Mouse (Mus musculus) embryonic stem cell, embryonic (primary cell): ENCODE data around the gene BC049352.

Source experiments
- CTCF ChIA-PET, 4 experiments: fragments of 300-600 bp in 2 of 4; fragments of 350-600 bp in 2 of 4; sonication (Branson Sonifier 250); formaldehyde crosslinking; loops; one replicate each; lab custom pipeline; 2022; ENCODE audit warnings: inconsistent platforms in 2 of 4; lab: Charles Lee
- POLR2A ChIA-PET, 4 experiments: fragments of 300-600 bp in 2 of 4; fragments of 350-600 bp in 2 of 4; sonication (Branson Sonifier 250); formaldehyde crosslinking; loops; one replicate each; lab custom pipeline; 2022; ENCODE audit warnings: antibody characterized with exemption in 4 of 4, inconsistent platforms in 1 of 4; lab: Charles Lee

The BC049352 gene

GRCm38 (mm10) chr9:45259065-45259464 lies 77.3 kb downstream of the BC049352 start:
- ChIA-PET POLR2A (interaction anchor here in 2 of 4 experiments (0.6 to 1.1 kb wide), 2 partner anchors 8 to 136 kb away, joined by 3 to 4 read pairs; no protein-coding TSS in a partner anchor), CTCF (interaction anchor here in 3 of 4 experiments (0.6 to 4.9 kb wide), 3 partner anchors 129 to 236 kb away, joined by 3 to 15 read pairs (median 3); no protein-coding TSS in a partner anchor)

GRCm38 (mm10) chr9:45261466-45261865 lies 79.7 kb downstream of the BC049352 start:
- ChIA-PET POLR2A (interaction anchor here in 1 of 4 experiments (0.6 kb wide), 1 partner anchor 303 kb away, joined by 3 read pairs; no protein-coding TSS in a partner anchor), CTCF (no interaction called here)

GRCm38 (mm10) chr9:45261872-45262271 lies 80.1 kb downstream of the BC049352 start:
- CTCF ChIA-PET: no interaction called here
- POLR2A ChIA-PET: interaction anchor here in 1 of 4 experiments (0.7 kb wide), 1 partner anchor 14 kb away, joined by 3 read pairs; no protein-coding TSS in a partner anchor

- POLR2A ChIA-PET: interaction anchor here (0.6 to 2.0 kb wide), 5 partner anchors 8 to 923 kb away, joined by 3 to 8 read pairs (median 3); partner anchors contain the start of gene Hmbs (in 1 of the 4)
- CTCF ChIA-PET: interaction anchor here in 2 of 4 experiments (0.8 to 1.1 kb wide), 2 partner anchors 146 to 154 kb away, joined by 3 to 8 read pairs; no protein-coding TSS in a partner anchor
Measured at GRCm38 (mm10) chr9:45267099-45267498, 85.3 kb downstream of the BC049352 start.

- ChIA-PET POLR2A (interaction anchor here in 1 of 4 experiments (2.0 kb wide), 1 partner anchor 11 kb away, joined by 8 read pairs; no protein-coding TSS in a partner anchor), CTCF (interaction anchor here in 3 of 4 experiments (0.7 to 2.0 kb wide), 4 partner anchors 144 to 1441 kb away, joined by 3 to 8 read pairs (median 4); no protein-coding TSS in a partner anchor)
Measured at GRCm38 (mm10) chr9:45268079-45268478, 86.3 kb downstream of the BC049352 start.

GRCm38 (mm10) chr9:45268597-45269325 lies 87.0 kb downstream of the BC049352 start, which contains the start of gene Il10ra:
TSS of gene Il10ra (minus strand) at chr9:45269149.
- POLR2A ChIA-PET: interaction anchor here in 2 of 4 experiments (0.7 to 1.0 kb wide), 2 partner anchors 74 to 81 kb away, joined by 3 read pairs; no protein-coding TSS in a partner anchor
- CTCF ChIA-PET: interaction anchor here in 2 of 4 experiments (0.6 to 2.0 kb wide), 6 partner anchors 144 to 766 kb away, joined by 3 to 4 read pairs (median 3); no protein-coding TSS in a partner anchor

GRCm38 (mm10) chr9:45272213-45272612 lies 90.4 kb downstream of the BC049352 start:
- CTCF ChIA-PET: no interaction called here
- POLR2A ChIA-PET: no interaction called here

GRCm38 (mm10) chr9:45274218-45274617 lies 92.4 kb downstream of the BC049352 start:
- ChIA-PET POLR2A (interaction anchor here in 1 of 4 experiments (0.8 kb wide), 1 partner anchor 44 kb away, joined by 3 read pairs; no protein-coding TSS in a partner anchor), CTCF (no interaction called here)

- ChIA-PET POLR2A (no interaction called here), CTCF (interaction anchor here in 1 of 4 experiments (0.7 kb wide), 1 partner anchor 506 kb away, joined by 3 read pairs; no protein-coding TSS in a partner anchor)
Measured at GRCm38 (mm10) chr9:45274635-45275034, 92.8 kb downstream of the BC049352 start.

GRCm38 (mm10) chr9:45280059-45280458 lies 98.3 kb downstream of the BC049352 start:
- ChIA-PET CTCF (interaction anchor here in 1 of 4 experiments (1.1 kb wide), 1 partner anchor 132 kb away, joined by 3 read pairs; no protein-coding TSS in a partner anchor), POLR2A (no interaction called here)

GRCm38 (mm10) chr9:45280891-45281290 lies 99.1 kb downstream of the BC049352 start:
- ChIA-PET POLR2A (no interaction called here), CTCF (no interaction called here)

- POLR2A ChIA-PET: no interaction called here
- CTCF ChIA-PET: no interaction called here
Measured at GRCm38 (mm10) chr9:45282466-45282865, 100.7 kb downstream of the BC049352 start.

- CTCF ChIA-PET: no interaction called here
- POLR2A ChIA-PET: interaction anchor here in 2 of 4 experiments (0.6 to 1.1 kb wide), 2 partner anchors 11 to 16 kb away, joined by 3 to 4 read pairs; no protein-coding TSS in a partner anchor
Measured at GRCm38 (mm10) chr9:45291481-45292168, 109.8 kb downstream of the BC049352 start.

GRCm38 (mm10) chr9:45294210-45295011 lies 112.6 kb downstream of the BC049352 start:
- CTCF ChIA-PET: interaction anchor here in 3 of 4 experiments (0.6 to 2.3 kb wide), 4 partner anchors 118 to 127 kb away, joined by 3 to 8 read pairs (median 4); no protein-coding TSS in a partner anchor

GRCm38 (mm10) chr9:45299231-45300006 lies 117.6 kb downstream of the BC049352 start:
- ChIA-PET CTCF (interaction anchor here (0.6 to 2.6 kb wide), 48 partner anchors 11 to 455 kb away, joined by 3 to 135 read pairs (median 6); partner anchors contain the start of genes Fxyd6 (in 1 of the 4) and Tmprss13 (in 1 of the 4)), POLR2A (interaction anchor here in 3 of 4 experiments (0.6 to 3.8 kb wide), 28 partner anchors 32 to 203 kb away, joined by 3 to 43 read pairs (median 6); partner anchors contain the start of gene Fxyd6 (in 1 of the 3))

More at GRCm38 (mm10) chr9:45294210-45295011, 112.6 kb downstream of the BC049352 start:
- POLR2A ChIA-PET: no interaction called here
